Mouse (Mus musculus) testis, adult 2 months (tissue): ENCODE data around the gene Mob1b. TPM values are rescaled to one million over a fixed set of nuclear protein-coding genes. Genes with fewer than 3 reads are reported as not detected.

Experiments
- H3K27ac ChIP-seq: fragments of 200-500 bp; 2 replicates; pipeline ENCODE4 v1.5.1; 2012; ENCODE audit warnings: low read depth, low read length; ENCODE audit not compliant: control insufficient read depth, insufficient read depth
- H3K27me3 ChIP-seq: fragments of 200-500 bp; 2 replicates; pipeline ENCODE4 v1.6.1; 2012; ENCODE audit warnings: mild to moderate bottlenecking, low read length, moderate library complexity; ENCODE audit not compliant: control insufficient read depth, insufficient read depth
- H3K36me3 ChIP-seq: fragments of 200-500 bp; 2 replicates; pipeline ENCODE4 v1.6.1; 2012; ENCODE audit warnings: mild to moderate bottlenecking, low read length; ENCODE audit not compliant: control insufficient read depth, insufficient read depth
- H3K4me1 ChIP-seq: fragments of 200-500 bp; 2 replicates; pipeline ENCODE4 v1.6.1; 2012; ENCODE audit warnings: low read length; ENCODE audit not compliant: control insufficient read depth, insufficient read depth
- H3K4me3 ChIP-seq: fragments of 200-500 bp; 2 replicates; pipeline ENCODE4 v1.5.1; 2012; ENCODE audit warnings: low read depth, mild to moderate bottlenecking, low read length, moderate library complexity, mixed read lengths; ENCODE audit not compliant: control insufficient read depth
- CTCF ChIP-seq: fragments of 200-500 bp; IDR thresholded peaks from 2 replicates; pipeline ENCODE4 v1.5.1; 2012; ENCODE audit warnings: low read depth, mild to moderate bottlenecking, inconsistent platforms, low read length, moderate library complexity; ENCODE audit not compliant: control insufficient read depth, insufficient read depth, insufficient replicate concordance
- POLR2A ChIP-seq: fragments of 200-500 bp; IDR thresholded peaks from 2 replicates; pipeline ENCODE4 v1.6.1; 2012; ENCODE audit warnings: low read depth, mild to moderate bottlenecking, inconsistent platforms, low read length, moderate library complexity; ENCODE audit not compliant: control insufficient read depth
- polyA plus RNA-seq: library from polyadenylated mRNA; depleted of rRNA; stranded (reverse); fragments of >200 nt; gene quantifications from 2 replicates; pipeline ENCODE4 v1.2.3, GENCODE M21; 2012

Mob1b gene
- polyA plus RNA-seq, 1 experiment, result 4.9 TPM

DNA sequence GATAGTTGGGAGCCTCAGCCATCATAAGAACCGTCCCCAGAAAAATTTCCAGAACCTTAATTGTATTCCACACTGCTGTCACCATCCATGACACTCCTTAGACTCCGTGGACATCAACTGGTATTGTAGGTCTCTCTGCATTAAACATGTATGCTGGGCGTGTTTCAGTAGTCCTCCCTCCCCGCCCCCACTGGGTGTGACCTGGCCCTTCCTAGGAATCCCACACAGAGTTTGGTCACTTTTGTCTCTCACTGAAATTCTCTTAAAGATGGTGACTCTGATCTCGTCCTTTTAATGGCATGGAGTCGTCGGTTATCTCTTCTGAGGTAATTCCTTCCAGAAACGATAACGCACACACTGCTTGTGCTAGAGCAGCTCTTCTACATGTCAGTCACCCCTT lies 36.9 kb upstream of the Mob1b start:
- H3K4me1 ChIP-seq, result no peaks in the 10 kb centered on the region; the same call in 1 of the 2 replicates
- H3K4me3 ChIP-seq, result no peak overlapping the region
- H3K27me3 ChIP-seq, result no peaks in the 10 kb centered on the region
- H3K36me3 ChIP-seq, result no peaks in the 10 kb centered on the region
- no peak overlapping the region for H3K27ac ChIP-seq
- TF ChIP-seq POLR2A (no peak), CTCF (no peak)

DNA sequence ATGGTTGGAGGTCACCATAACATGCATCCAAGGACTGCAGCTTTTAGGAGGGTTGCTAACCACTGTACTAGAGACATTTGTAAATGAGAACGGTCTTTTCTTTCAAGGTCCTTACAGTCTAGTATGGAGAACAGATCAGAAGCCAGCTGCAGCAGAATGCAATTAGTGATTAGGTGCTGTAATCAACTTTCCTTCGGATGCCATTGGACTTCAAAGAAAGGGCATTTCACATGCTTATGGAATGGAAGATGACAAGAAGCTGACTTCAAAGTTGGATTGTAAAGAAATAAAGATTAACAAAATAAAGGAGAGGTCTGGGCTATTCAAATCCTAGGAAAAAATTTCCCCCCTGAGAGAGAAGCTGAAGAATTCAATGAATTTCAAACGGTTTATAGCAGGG lies 36.4 kb upstream of the Mob1b start:
- TF ChIP-seq POLR2A, result no peak
- no peak for TF ChIP-seq CTCF
- H3K36me3 ChIP-seq, result no peaks in the 10 kb centered on the region
- no peak overlapping the region for H3K27ac ChIP-seq
- H3K4me1 ChIP-seq, result no peaks in the 10 kb centered on the region; the same call in 1 of the 2 replicates
- no peaks in the 10 kb centered on the region for H3K27me3 ChIP-seq
- no peak overlapping the region for H3K4me3 ChIP-seq

DNA sequence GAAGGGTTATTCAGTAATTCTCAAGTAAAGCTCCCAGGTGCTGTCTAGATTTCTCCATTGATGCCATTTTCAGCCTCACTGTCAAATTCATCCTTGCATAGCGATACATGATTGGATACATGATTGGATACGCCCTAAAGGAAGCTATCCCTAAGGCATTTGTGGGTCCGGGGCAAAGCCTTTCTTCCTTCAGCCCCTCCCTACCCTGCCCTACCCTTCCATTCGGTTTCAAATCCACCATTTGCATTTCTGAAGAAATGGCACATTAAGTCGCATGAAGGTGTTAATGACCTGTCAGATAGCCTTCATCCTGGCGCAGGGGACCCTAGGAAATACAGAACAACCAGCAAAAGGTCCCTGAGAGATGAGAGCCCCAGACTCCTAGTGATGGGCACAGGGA lies 35.3 kb upstream of the Mob1b start:
- H3K4me1 ChIP-seq, result no peaks in the 10 kb centered on the region; the same call in 1 of the 2 replicates
- TF ChIP-seq POLR2A, result no peak
- no peak for TF ChIP-seq CTCF

DNA sequence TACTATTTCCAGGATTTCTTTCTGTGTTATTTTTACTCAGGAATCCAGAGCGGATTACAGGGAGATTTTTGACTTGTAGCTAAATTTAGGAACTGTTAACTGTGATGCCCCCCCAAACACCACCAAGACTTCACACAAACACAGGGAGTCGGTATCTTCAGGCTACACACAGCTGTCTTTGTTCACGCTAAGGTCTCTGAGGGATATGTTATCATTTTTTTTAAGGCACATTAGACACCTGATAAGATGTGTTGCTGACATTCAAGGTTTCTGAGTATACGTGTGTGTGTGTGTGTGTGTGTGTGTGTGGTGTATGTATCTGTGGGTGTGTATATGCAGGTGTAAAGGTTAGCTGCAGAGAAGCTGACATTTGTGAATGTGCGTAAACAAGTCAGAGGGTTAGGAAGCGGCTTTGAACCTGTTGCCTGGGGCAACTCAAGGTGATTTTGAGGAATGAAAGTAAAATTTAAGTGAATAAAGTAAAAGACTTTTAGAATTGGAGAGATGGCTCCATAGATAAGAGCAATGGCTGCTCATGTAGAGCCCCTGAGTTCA lies 34.8 kb upstream of the Mob1b start:
- no peaks in the 10 kb centered on the region; the same call in 1 of the 2 replicates for H3K4me1 ChIP-seq
- H3K27me3 ChIP-seq, result no peaks in the 10 kb centered on the region
- H3K36me3 ChIP-seq, result no peaks in the 10 kb centered on the region
- no peak for TF ChIP-seq CTCF
- TF ChIP-seq POLR2A, result no peak
- no peak overlapping the region for H3K27ac ChIP-seq
- no peak overlapping the region for H3K4me3 ChIP-seq

More for the DNA sequence above, 35.3 kb upstream of the Mob1b start:
- H3K27me3 ChIP-seq, result no peaks in the 10 kb centered on the region
- H3K36me3 ChIP-seq, result no peaks in the 10 kb centered on the region
- H3K27ac ChIP-seq, result no peak overlapping the region
- H3K4me3 ChIP-seq, result no peak overlapping the region

DNA sequence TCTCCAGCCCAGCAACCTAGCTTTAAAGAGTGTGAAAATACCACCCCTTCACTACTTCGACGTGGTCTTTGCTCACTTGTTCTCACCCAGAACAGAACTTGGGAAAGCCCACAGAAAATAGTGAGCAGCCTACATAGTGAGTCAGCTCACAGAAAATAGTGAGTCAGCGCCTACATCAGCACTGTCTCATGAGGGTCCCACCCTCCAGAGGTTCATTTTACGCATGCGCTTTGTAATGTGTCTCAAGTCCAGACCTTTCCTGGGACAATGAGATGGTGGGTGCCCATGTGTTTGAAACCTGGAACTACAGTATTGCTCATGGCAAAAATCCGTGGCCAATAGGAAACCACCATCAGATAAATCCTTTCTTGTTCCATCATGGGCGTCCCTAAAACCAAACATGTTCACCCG lies 32.7 kb upstream of the Mob1b start:
- no peak overlapping the region for H3K27ac ChIP-seq
- H3K4me3 ChIP-seq, result no peak overlapping the region
- H3K36me3 ChIP-seq, result no peaks in the 10 kb centered on the region
- H3K27me3 ChIP-seq, result no peaks in the 10 kb centered on the region
- TF ChIP-seq POLR2A (no peak), CTCF (no peak)
- no peaks in the 10 kb centered on the region; the same call in 1 of the 2 replicates for H3K4me1 ChIP-seq

DNA sequence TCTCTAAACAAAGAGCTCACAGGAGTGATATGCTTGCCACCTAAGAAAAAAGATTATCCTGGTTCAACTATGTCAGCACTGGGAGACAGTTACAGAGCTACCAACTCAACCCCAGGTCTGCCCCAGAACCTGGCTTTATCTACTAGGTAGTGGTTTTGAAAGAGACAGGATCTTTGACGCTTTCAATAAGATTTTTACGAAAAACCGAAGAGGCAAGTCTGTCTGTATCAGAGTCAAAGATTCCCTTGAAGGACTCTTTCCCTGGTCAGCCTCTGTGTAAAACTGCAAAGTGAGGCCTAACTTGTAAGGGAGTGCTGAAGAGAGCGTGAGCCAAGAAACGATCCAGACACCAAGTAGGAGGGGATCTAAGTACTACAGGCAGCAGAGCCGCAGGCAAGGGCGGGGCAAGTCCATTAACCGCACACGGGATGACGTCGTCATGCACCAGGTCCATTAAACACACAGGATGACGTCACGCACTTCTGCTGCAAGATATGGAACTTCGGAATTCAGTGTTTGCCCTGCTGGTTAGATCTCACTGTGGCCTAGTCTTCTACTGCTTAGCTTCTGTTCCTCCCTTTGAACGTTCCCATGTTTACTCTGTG lies 32.0 kb upstream of the Mob1b start:
- Histone ChIP-seq H3K4me1 (no peaks in the 10 kb centered on the region; the same call in 1 of the 2 replicates), H3K27me3 (no peaks in the 10 kb centered on the region), H3K36me3 (no peaks in the 10 kb centered on the region), H3K4me3 (no peak overlapping the region), H3K27ac (no peak overlapping the region)
- TF ChIP-seq CTCF, result no peak
- TF ChIP-seq POLR2A, result no peak

DNA sequence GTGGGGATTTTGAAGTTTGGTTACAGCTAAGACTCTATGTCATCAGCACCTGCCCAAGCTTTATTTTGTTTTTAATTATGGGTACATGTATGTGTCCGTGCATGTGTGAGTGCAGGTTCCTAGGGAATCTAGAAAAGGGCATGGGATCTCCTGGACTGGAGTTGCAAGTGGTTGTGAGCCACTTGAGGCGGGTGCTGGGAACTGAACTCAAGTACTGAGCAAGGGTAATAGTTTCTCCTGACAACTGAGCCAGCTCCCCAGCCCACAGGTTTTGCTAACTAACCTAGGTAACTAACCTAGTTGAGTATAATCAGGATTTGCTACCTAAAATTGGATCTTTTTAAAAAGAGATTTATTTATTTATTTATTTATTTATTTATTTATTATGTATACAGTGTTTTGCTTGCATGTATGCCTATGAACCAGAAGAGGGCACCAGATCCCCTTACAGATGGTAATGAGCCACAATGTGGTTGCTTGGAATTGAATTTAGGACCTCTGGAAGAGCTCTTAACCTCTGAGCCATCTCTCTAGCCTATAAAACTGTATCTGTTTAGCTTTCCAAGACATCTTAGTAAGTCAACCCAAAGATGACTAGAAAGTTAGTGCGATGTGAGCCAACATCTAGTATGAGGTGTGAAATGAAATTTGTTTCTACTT lies 31.2 kb upstream of the Mob1b start:
- Histone ChIP-seq H3K4me1 (no peaks in the 10 kb centered on the region; the same call in 1 of the 2 replicates), H3K27ac (no peak overlapping the region), H3K4me3 (no peak overlapping the region), H3K36me3 (no peaks in the 10 kb centered on the region), H3K27me3 (no peaks in the 10 kb centered on the region)
- TF ChIP-seq POLR2A (no peak), CTCF (no peak)
